Mouse (Mus musculus) myocyte (in vitro differentiated cells): ENCODE measurements around the gene Fam111a.

Source experiments
- CEBPB ChIP-seq: IDR thresholded peaks from 2 replicates; pipeline ENCODE4 v1.6.1; 2011; ENCODE audit warnings: mild to moderate bottlenecking, moderate library complexity; ENCODE audit not compliant: poor library complexity, insufficient read depth, severe bottlenecking
- E2F4 ChIP-seq: IDR thresholded peaks from one replicate; pipeline ENCODE4 v1.6.1; 2011; ENCODE audit warnings: mild to moderate bottlenecking, control low read depth, moderate library complexity; ENCODE audit not compliant: insufficient read depth
- MAX ChIP-seq: IDR thresholded peaks from one replicate; pipeline ENCODE4 v1.6.1; 2011; ENCODE audit warnings: low read depth, mild to moderate bottlenecking, control low read depth
- MYOD1 ChIP-seq, 3 experiments: IDR thresholded peaks; one replicate each; pipeline ENCODE4 v1.6.1; 2011; ENCODE audit warnings: control low read depth in 2 of 3, low read depth in 2 of 3, mild to moderate bottlenecking in 2 of 3, moderate library complexity in 1 of 3; ENCODE audit not compliant: insufficient read length in 2 of 3, control insufficient read depth in 1 of 3
- MYOG ChIP-seq, 3 experiments: IDR thresholded peaks; one replicate each; pipeline ENCODE4 v1.6.1; 2011; ENCODE audit warnings: control low read depth in 2 of 3, low read depth in 2 of 3, mild to moderate bottlenecking in 2 of 3; ENCODE audit not compliant: insufficient read length in 2 of 3, control insufficient read depth in 1 of 3, insufficient read depth in 1 of 3
- POLR2A ChIP-seq: IDR thresholded peaks from one replicate; pipeline ENCODE4 v1.6.1; 2011; ENCODE audit warnings: low read depth, mild to moderate bottlenecking, control low read depth, moderate library complexity; ENCODE audit not compliant: insufficient read length
- POLR2AphosphoS2 ChIP-seq: IDR thresholded peaks from one replicate; pipeline ENCODE4 v1.6.1; 2011; ENCODE audit warnings: low read depth, control low read depth; ENCODE audit not compliant: insufficient read length
- SRF ChIP-seq: IDR thresholded peaks from one replicate; pipeline ENCODE4 v1.6.1; 2011; ENCODE audit warnings: low read depth; ENCODE audit not compliant: control insufficient read depth, insufficient read length
- TCF12 ChIP-seq: IDR thresholded peaks from one replicate; pipeline ENCODE4 v1.6.1; 2011; ENCODE audit warnings: mild to moderate bottlenecking, control low read depth; ENCODE audit not compliant: poor library complexity, insufficient read depth, severe bottlenecking
- USF1 ChIP-seq: IDR thresholded peaks from one replicate; pipeline ENCODE4 v1.6.1; 2011; ENCODE audit warnings: low read depth, mild to moderate bottlenecking, control low read depth, moderate library complexity

- no peak for TF ChIP-seq MAX
- no peak for TF ChIP-seq POLR2A
- no peak for TF ChIP-seq CEBPB
- TF ChIP-seq MYOG (IDR thresholded peaks at IDR 0.05; ENCODE audit: control insufficient read depth in 1 of 3, insufficient read depth in 1 of 3, insufficient read length in 2 of 3, low read depth in 2 of 3): no peak
- TF ChIP-seq SRF: no peak
- TF ChIP-seq E2F4: no peak
- no peak for TF ChIP-seq USF1
- no peak for TF ChIP-seq POLR2AphosphoS2
- no peak for TF ChIP-seq MYOD1 (IDR thresholded peaks at IDR 0.05; ENCODE audit: control insufficient read depth in 1 of 3, insufficient read length in 2 of 3, low read depth in 2 of 3)
- no peak for TF ChIP-seq TCF12
These were observed 92.5 kb downstream of the Fam111a start for GRCm38 (mm10) chr19:12638049-12638448.
